Mouse (Mus musculus) midbrain, embryonic 10.5 days (tissue): ENCODE data around the gene Pds5a. TPM values are rescaled to one million over a fixed set of nuclear protein-coding genes. Genes with fewer than 3 reads are reported as not detected.

Experiments used
- DNase-seq: peaks from one replicate; pipeline ENCODE4 v3.0.0-alpha.2; 2017; ENCODE audit warnings: low spot score
- H3K27ac ChIP-seq: fragments of 300-500 bp; sonication (generic); replicated peaks from 2 replicates; pipeline ENCODE4 v1.5.1; 2016; ENCODE audit warnings: mild to moderate bottlenecking
- H3K27me3 ChIP-seq: fragments of 300-500 bp; sonication (generic); 2 replicates; pipeline ENCODE4 v1.6.1; 2016; ENCODE audit warnings: low read depth, mild to moderate bottlenecking; ENCODE audit not compliant: poor library complexity, severe bottlenecking
- H3K36me3 ChIP-seq: fragments of 300-500 bp; sonication (generic); 2 replicates; pipeline ENCODE4 v1.6.1; 2016; ENCODE audit warnings: mild to moderate bottlenecking, moderate library complexity
- H3K4me1 ChIP-seq: fragments of 300-500 bp; sonication (generic); 2 replicates; pipeline ENCODE4 v1.6.1; 2016
- H3K4me3 ChIP-seq: fragments of 300-500 bp; sonication (generic); 2 replicates; pipeline ENCODE4 v1.5.1; 2016; ENCODE audit warnings: mild to moderate bottlenecking, moderate library complexity
- H3K9me3 ChIP-seq: fragments of 300-500 bp; sonication (generic); replicated peaks from 2 replicates; pipeline ENCODE4 v1.6.1; 2016; ENCODE audit warnings: mild to moderate bottlenecking
- WGBS: fragments of 180-500 bp; shearing (Covaris S2); methylation state at CpG from one replicate; pipeline ENCODE4 v1.1.7; 2016; 5-methylcytosine and 5-hydroxymethylcytosine counted together
- polyA plus RNA-seq: library from polyadenylated mRNA; unstranded; fragments of >200 nt; fragmentation: Nextera tagmentation; extraction: Ambion mirVana; gene quantifications from 2 replicates; pipeline ENCODE4 v1.2.1, GENCODE M21; 2016

Pds5a gene
- polyA plus RNA-seq, 1 experiment from 2014 or later: 95.6 TPM

- H3K4me3 ChIP-seq: no peak overlapping the region
- peaks cover 66% of the 10 kb centered on the region for H3K36me3 ChIP-seq
- WGBS: 93% methylated on average over 5 of the region's 5 CpGs
- no peaks in the 10 kb centered on the region for H3K4me1 ChIP-seq
- DNase-seq: no peak
- H3K9me3 ChIP-seq: no peaks in the 10 kb centered on the region
- H3K27me3 ChIP-seq: no peaks in the 10 kb centered on the region
- H3K27ac ChIP-seq: no peak overlapping the region
Observed at GRCm38 (mm10) chr5:65678826-65679225, 19.2 kb downstream of the Pds5a start.

DNA sequence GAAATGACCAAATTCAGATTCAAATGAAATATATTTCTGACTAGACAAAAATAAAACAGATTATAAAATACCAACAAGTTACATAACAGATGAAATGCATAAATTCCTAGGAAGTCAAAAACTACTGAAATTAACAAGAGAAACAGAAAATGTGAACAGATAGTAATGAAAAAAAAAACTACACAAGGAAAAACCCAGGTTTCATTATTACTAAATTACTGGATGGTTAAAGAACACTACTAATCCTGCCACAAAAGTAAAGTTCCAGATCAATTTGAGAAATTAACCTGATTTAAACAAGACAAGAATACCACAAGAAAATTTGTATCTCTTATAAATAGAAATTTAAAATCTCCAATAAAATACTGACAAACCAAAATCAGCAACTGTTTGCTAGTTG is 25.9 kb downstream of the Pds5a start:
- peaks cover 52% of the 10 kb centered on the region for H3K36me3 ChIP-seq

GRCm38 (mm10) chr5:65667644-65668043 is 30.4 kb downstream of the Pds5a start:
- 90% methylated on average over 3 of the region's 3 CpGs for WGBS
- DNase-seq: no peak

More for the DNA sequence above, 25.9 kb downstream of the Pds5a start:
- Histone ChIP-seq H3K9me3 (no peaks in the 10 kb centered on the region), H3K4me1 (no peaks in the 10 kb centered on the region), H3K4me3 (no peak overlapping the region), H3K27me3 (no peaks in the 10 kb centered on the region), H3K27ac (no peak overlapping the region)
- no peak for DNase-seq

GRCm38 (mm10) chr5:65665370-65665769 is 32.7 kb downstream of the Pds5a start:
- H3K27me3 ChIP-seq: no peaks in the 10 kb centered on the region
- H3K27ac ChIP-seq: no peak overlapping the region
- 81% methylated on average over 1 of the region's 1 CpGs for WGBS
- DNase-seq: no peak
- no peaks in the 10 kb centered on the region for H3K4me1 ChIP-seq
- no peaks in the 10 kb centered on the region for H3K9me3 ChIP-seq
- no peak overlapping the region for H3K4me3 ChIP-seq
- peaks cover 48% of the 10 kb centered on the region for H3K36me3 ChIP-seq

More at GRCm38 (mm10) chr5:65667644-65668043, 30.4 kb downstream of the Pds5a start:
- Histone ChIP-seq H3K4me3 (no peak overlapping the region), H3K27ac (no peak overlapping the region), H3K36me3 (peaks cover 33% of the 10 kb centered on the region), H3K27me3 (no peaks in the 10 kb centered on the region), H3K4me1 (no peaks in the 10 kb centered on the region), H3K9me3 (no peaks in the 10 kb centered on the region)

- DNase-seq: no peak
- Histone ChIP-seq H3K27me3 (no peaks in the 10 kb centered on the region), H3K27ac (no peak overlapping the region), H3K9me3 (no peaks in the 10 kb centered on the region), H3K36me3 (peaks cover 66% of the 10 kb centered on the region), H3K4me3 (no peak overlapping the region), H3K4me1 (no peaks in the 10 kb centered on the region)
- WGBS: 95% methylated on average over 2 of the region's 2 CpGs
Observed at GRCm38 (mm10) chr5:65661958-65662357, 36.1 kb downstream of the Pds5a start.

DNA sequence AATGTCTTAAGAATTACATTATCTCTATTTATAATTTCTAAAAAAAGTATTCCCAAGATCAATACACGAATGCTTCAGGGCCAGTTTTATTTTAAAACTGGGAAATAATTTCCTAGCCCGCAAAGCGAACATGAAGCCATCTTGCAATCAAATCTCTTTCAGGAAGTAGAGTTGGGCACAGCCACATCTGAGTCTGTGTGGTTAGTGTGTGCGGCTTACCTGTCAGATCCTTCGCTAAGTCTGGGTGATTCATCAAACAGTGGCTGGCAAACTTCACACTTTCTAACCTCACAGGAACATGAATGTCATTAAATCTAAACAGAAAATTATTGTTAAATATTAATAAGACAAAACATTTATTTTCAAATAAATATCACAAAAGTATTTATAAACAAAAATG is 44.3 kb downstream of the Pds5a start:
- H3K36me3 ChIP-seq: peaks cover 97% of the 10 kb centered on the region

DNA sequence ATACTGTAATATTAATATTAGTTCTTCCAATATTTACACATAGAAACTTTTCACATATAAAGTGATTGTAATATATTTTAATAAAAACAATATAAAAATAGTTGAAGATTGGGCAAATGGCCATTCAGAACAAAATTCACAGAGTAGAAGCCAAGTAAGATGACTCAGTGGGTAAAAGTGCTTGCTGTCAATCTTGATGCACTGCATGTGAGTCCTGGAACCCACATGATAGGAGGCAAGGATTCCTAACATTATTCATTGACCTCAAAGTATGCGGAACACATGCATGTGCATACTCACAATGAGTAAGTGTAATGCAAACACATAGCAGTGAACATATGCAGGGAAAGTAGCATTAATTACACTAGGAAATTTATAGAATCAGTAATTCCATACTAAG is 59.2 kb downstream of the Pds5a start:
- H3K27me3 ChIP-seq: no peaks in the 10 kb centered on the region
- 95% methylated on average over 1 of the region's 1 CpGs for WGBS
- H3K4me3 ChIP-seq: no peak overlapping the region
- DNase-seq: no peak
- H3K4me1 ChIP-seq: no peaks in the 10 kb centered on the region
- peaks cover 100% of the 10 kb centered on the region for H3K36me3 ChIP-seq
- H3K27ac ChIP-seq: no peak overlapping the region
- H3K9me3 ChIP-seq: no peaks in the 10 kb centered on the region

More for the DNA sequence above, 44.3 kb downstream of the Pds5a start:
- Histone ChIP-seq H3K4me3 (no peak overlapping the region), H3K9me3 (no peaks in the 10 kb centered on the region), H3K27ac (no peak overlapping the region), H3K4me1 (no peaks in the 10 kb centered on the region), H3K27me3 (no peaks in the 10 kb centered on the region)
- DNase-seq: no peak
- 96% methylated on average over 5 of the region's 5 CpGs for WGBS

DNA sequence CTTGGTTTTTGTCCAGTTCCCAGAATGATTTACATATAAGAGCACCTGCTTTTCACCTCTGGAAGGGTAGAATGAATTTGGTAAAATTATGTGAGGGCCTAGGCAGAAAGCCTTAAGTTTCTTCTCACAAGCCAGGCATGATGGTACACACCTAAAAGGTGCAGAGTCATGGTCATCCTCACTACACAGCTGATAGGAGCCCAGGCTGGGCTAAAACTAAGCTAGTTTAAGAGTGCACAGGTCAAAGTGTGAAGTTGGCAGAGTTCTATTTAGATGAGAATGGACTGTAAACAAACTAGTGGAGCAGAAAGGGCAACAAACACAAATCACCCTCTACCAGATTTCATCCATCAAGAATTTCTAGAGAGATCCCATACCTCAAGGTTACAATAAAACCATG is 73.7 kb downstream of the Pds5a start:
- Histone ChIP-seq H3K27me3 (no peaks in the 10 kb centered on the region), H3K36me3 (peaks cover 90% of the 10 kb centered on the region), H3K27ac (no peak overlapping the region), H3K9me3 (no peaks in the 10 kb centered on the region), H3K4me3 (no peak overlapping the region), H3K4me1 (no peaks in the 10 kb centered on the region)
- no peak for DNase-seq

GRCm38 (mm10) chr5:65613152-65613924 is 84.7 kb downstream of the Pds5a start:
- DNase-seq: no peak
- H3K36me3 ChIP-seq: peaks cover 79% of the 10 kb centered on the region
- WGBS: 90% methylated on average over 9 of the region's 9 CpGs
- H3K27me3 ChIP-seq: no peaks in the 10 kb centered on the region
- no peaks in the 10 kb centered on the region for H3K9me3 ChIP-seq
- no peak overlapping the region for H3K4me3 ChIP-seq
- no peak overlapping the region for H3K27ac ChIP-seq
- H3K4me1 ChIP-seq: no peaks in the 10 kb centered on the region

DNA sequence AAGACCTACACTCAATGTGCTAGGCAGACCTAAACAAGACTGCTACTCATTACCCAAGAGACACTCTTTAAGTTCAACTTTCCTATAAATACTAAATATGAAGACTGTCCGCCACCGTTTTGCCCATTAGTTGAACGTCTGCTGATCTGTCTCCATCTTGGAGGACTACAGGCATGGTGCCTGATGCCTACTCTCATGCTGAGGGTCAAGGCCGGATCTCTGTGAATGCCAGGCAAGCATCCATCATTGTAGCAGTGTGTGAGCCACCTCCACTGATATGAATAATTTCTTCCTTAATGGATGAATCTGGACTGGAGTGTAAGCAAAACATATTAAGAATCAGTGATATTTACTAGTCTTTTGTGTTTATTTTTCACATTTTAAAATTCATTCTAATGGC is 87.5 kb downstream of the Pds5a start:
- H3K27ac ChIP-seq: no peak overlapping the region
- H3K36me3 ChIP-seq: peaks cover 63% of the 10 kb centered on the region
- H3K9me3 ChIP-seq: no peaks in the 10 kb centered on the region
- no peaks in the 10 kb centered on the region for H3K4me1 ChIP-seq
- H3K4me3 ChIP-seq: no peak overlapping the region
- 90% methylated on average over 4 of the region's 4 CpGs for WGBS
- no peak for DNase-seq
- H3K27me3 ChIP-seq: no peaks in the 10 kb centered on the region

GRCm38 (mm10) chr5:65609769-65610168 is 88.3 kb downstream of the Pds5a start:
- no peaks in the 10 kb centered on the region for H3K4me1 ChIP-seq
- no peak overlapping the region for H3K4me3 ChIP-seq
- H3K9me3 ChIP-seq: no peaks in the 10 kb centered on the region
- no peak for DNase-seq
- H3K27me3 ChIP-seq: no peaks in the 10 kb centered on the region
- peaks cover 60% of the 10 kb centered on the region for H3K36me3 ChIP-seq
- WGBS: 92% methylated on average over 5 of the region's 5 CpGs
- no peak overlapping the region for H3K27ac ChIP-seq

GRCm38 (mm10) chr5:65606820-65607219 is 91.3 kb downstream of the Pds5a start:
- Histone ChIP-seq H3K9me3 (no peaks in the 10 kb centered on the region), H3K4me1 (no peaks in the 10 kb centered on the region), H3K27ac (no peak overlapping the region), H3K4me3 (no peak overlapping the region), H3K27me3 (no peaks in the 10 kb centered on the region), H3K36me3 (peaks cover 43% of the 10 kb centered on the region)
- DNase-seq: no peak
- WGBS: 86% methylated on average over 1 of the region's 1 CpGs

GRCm38 (mm10) chr5:65599681-65600080 is 98.4 kb downstream of the Pds5a start:
- H3K4me3 ChIP-seq: no peak overlapping the region
- no peak for DNase-seq
- no peaks in the 10 kb centered on the region for H3K9me3 ChIP-seq
- 92% methylated on average over 7 of the region's 7 CpGs for WGBS
- no peaks in the 10 kb centered on the region for H3K27me3 ChIP-seq
- H3K36me3 ChIP-seq: peaks cover 65% of the 10 kb centered on the region
- H3K4me1 ChIP-seq: no peaks in the 10 kb centered on the region
- H3K27ac ChIP-seq: no peak overlapping the region
